Mouse (Mus musculus): Measurements from ENCODE around the gene Cldn14.
"Not testable (repeated sequence)": the region's sequence is repeated elsewhere in the genome, so short reads cannot be mapped to it uniquely, and the experiment has no call there.

The Cldn14 gene

GRCm38 (mm10) chr16:94009356-94009755 lies 719 bp upstream of the Cldn14 start:
- DNase-seq (ENCODE audit: low spot score in 2 of 2) = no peak

- no peak for DNase-seq (ENCODE audit: low spot score in 2 of 2)
Measured at GRCm38 (mm10) chr16:94006706-94007665, 1.7 kb downstream of the Cldn14 start.

- no peak for DNase-seq (ENCODE audit: low spot score in 2 of 2)
Measured at GRCm38 (mm10) chr16:94003478-94003877, 5.2 kb downstream of the Cldn14 start.

- DNase-seq (ENCODE audit: low spot score in 2 of 2) = no peak
Measured at GRCm38 (mm10) chr16:94001366-94001765, 7.3 kb downstream of the Cldn14 start.

- DNase-seq (ENCODE audit: low spot score in 2 of 2) = no peak
Measured at GRCm38 (mm10) chr16:93998895-93999294, 9.7 kb downstream of the Cldn14 start.

- peak; percentile 20 to 25 for DNase-seq (ENCODE audit: low spot score in 2 of 2)
Measured at GRCm38 (mm10) chr16:93983576-93983975, 25.1 kb downstream of the Cldn14 start.

GRCm38 (mm10) chr16:93982341-93982740 lies 26.3 kb downstream of the Cldn14 start:
- no peak for DNase-seq (ENCODE audit: low spot score in 2 of 2)

GRCm38 (mm10) chr16:93981190-93981841 lies 27.3 kb downstream of the Cldn14 start:
- no peak for DNase-seq (ENCODE audit: low spot score in 2 of 2)

GRCm38 (mm10) chr16:93980338-93980737 lies 28.3 kb downstream of the Cldn14 start:
- DNase-seq (ENCODE audit: low spot score in 2 of 2) = not testable (repeated sequence)

- no peak for DNase-seq (ENCODE audit: low spot score in 2 of 2)
Measured at GRCm38 (mm10) chr16:93979316-93979715, 29.3 kb downstream of the Cldn14 start.

- DNase-seq (ENCODE audit: low spot score in 2 of 2) = no peak
Measured at GRCm38 (mm10) chr16:93977587-93977986, 31.1 kb downstream of the Cldn14 start.

- no peak for DNase-seq (ENCODE audit: low spot score in 2 of 2)
Measured at GRCm38 (mm10) chr16:93976907-93977306, 31.7 kb downstream of the Cldn14 start.

- no peak for DNase-seq (ENCODE audit: low spot score in 2 of 2)
Measured at GRCm38 (mm10) chr16:93975430-93975829, 33.2 kb downstream of the Cldn14 start.

- no peak for DNase-seq (ENCODE audit: low spot score in 2 of 2)
Measured at GRCm38 (mm10) chr16:93974278-93974677, 34.4 kb downstream of the Cldn14 start.

GRCm38 (mm10) chr16:93973554-93973953 lies 35.1 kb downstream of the Cldn14 start:
- DNase-seq (ENCODE audit: low spot score in 2 of 2) = no peak

- DNase-seq (ENCODE audit: low spot score in 2 of 2) = no peak
Measured at GRCm38 (mm10) chr16:93973123-93973522, 35.5 kb downstream of the Cldn14 start.

GRCm38 (mm10) chr16:93971046-93971445 lies 37.6 kb downstream of the Cldn14 start:
- DNase-seq (ENCODE audit: low spot score in 2 of 2) = no peak

GRCm38 (mm10) chr16:93967893-93968292 lies 40.7 kb downstream of the Cldn14 start:
- DNase-seq (ENCODE audit: low spot score in 2 of 2) = no peak

GRCm38 (mm10) chr16:93962283-93962682 lies 46.4 kb downstream of the Cldn14 start:
- no peak for DNase-seq (ENCODE audit: low spot score in 2 of 2)

- no peak for DNase-seq (ENCODE audit: low spot score in 2 of 2)
Measured at GRCm38 (mm10) chr16:93961099-93961646, 47.5 kb downstream of the Cldn14 start.

- DNase-seq (ENCODE audit: low spot score in 2 of 2) = no peak
Measured at GRCm38 (mm10) chr16:93960495-93960894, 48.1 kb downstream of the Cldn14 start.

- DNase-seq (ENCODE audit: low spot score in 2 of 2) = no peak
Measured at GRCm38 (mm10) chr16:93957402-93957801, 51.2 kb downstream of the Cldn14 start.

- DNase-seq (ENCODE audit: low spot score in 2 of 2) = no peak
Measured at GRCm38 (mm10) chr16:93956986-93957385, 51.7 kb downstream of the Cldn14 start.
